Mouse (Mus musculus): ENCODE data around the gene Serpine1. TPM values are rescaled to one million over a fixed set of nuclear protein-coding genes. Genes with fewer than 3 reads are reported as not detected.

Serpine1 gene
- polyA plus RNA-seq, 1 experiment from 2014 or later: 0.39 TPM

DNA sequence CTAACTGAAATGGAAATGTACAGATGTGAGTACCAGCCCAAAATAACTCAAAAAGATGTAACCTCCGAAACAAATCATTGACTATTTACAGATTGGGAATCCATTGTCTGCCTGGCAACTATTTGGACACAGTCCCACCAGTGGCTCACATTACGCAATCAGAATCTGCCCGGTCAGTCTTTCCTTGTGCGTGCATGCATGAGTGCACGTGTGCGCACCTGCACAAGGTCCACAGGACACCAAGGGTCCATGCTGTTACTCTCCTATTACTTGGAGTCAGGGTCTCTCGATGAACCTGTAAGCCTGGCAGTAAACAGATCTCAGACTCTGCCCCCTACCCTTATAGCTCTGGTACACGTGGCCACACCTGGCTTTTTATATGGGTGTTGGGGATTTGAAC lies 35.6 kb upstream of the Serpine1 start:
- no peak overlapping the region for H3K27ac ChIP-seq
- no peaks in the 10 kb centered on the region for H3K27me3 ChIP-seq (ENCODE audit: low read depth, poor library complexity, severe bottlenecking)
- 86% methylated on average over 8 of the region's 8 CpGs for WGBS
- H3K9me3 ChIP-seq (replicated peaks): no peaks in the 10 kb centered on the region
- no peak overlapping the region for H3K4me3 ChIP-seq
- H3K36me3 ChIP-seq: peaks cover 18% of the 10 kb centered on the region
- no peak for DNase-seq (ENCODE audit: low spot score)
- no peaks in the 10 kb centered on the region for H3K4me1 ChIP-seq

DNA sequence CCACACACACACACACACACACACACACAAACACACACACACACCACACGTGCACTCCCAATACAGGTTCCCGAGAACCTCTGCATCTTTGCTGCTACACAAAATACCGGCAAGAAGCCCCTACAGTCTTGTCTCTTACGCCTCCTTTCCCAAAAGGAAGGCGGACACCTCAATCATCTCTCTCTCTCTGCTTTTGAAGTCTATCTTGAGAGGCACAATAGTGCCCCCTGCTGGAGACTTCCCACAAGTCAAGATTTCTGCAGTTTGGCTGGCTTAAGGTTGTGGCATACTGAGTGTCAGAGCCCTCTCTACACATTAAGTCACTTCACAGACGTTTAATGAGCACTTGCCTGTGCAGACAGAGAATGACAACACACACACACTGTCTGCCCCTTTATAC lies 35.0 kb upstream of the Serpine1 start:
- Histone ChIP-seq H3K27me3 (ENCODE audit: low read depth, poor library complexity, severe bottlenecking) (no peaks in the 10 kb centered on the region), H3K4me1 (no peaks in the 10 kb centered on the region), H3K27ac (no peak overlapping the region), H3K4me3 (no peak overlapping the region), H3K9me3 (replicated peaks) (no peaks in the 10 kb centered on the region), H3K36me3 (peaks cover 12% of the 10 kb centered on the region)
- 10% methylated on average over 6 of the region's 6 CpGs for WGBS
- DNase-seq (ENCODE audit: low spot score): peak; percentile 83

DNA sequence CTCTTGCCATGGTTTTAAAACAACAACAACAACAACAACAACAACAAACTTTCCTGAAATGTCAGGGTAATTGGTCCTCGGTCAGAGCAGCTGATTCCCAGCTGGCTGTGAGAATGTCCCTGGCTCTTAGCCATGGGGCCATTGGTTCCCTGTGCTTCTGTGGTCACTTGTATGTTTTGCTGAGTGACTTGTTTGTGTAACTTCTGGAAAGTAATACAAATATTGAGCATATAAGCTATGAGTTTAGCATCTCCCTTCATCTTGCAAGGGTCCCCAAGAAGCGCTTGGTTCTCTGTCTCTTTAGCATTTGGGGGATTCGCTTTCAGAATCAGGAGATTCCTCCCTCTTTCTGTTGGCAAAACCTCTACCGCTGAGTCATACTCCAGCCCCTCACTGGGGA lies 34.4 kb upstream of the Serpine1 start:
- H3K9me3 ChIP-seq (replicated peaks): no peaks in the 10 kb centered on the region
- 78% methylated on average over 4 of the region's 4 CpGs for WGBS
- no peak for DNase-seq (ENCODE audit: low spot score)
- H3K27ac ChIP-seq: no peak overlapping the region
- no peaks in the 10 kb centered on the region for H3K27me3 ChIP-seq (ENCODE audit: low read depth, poor library complexity, severe bottlenecking)
- H3K36me3 ChIP-seq: peaks cover 9% of the 10 kb centered on the region
- H3K4me3 ChIP-seq: no peak overlapping the region
- no peaks in the 10 kb centered on the region for H3K4me1 ChIP-seq

DNA sequence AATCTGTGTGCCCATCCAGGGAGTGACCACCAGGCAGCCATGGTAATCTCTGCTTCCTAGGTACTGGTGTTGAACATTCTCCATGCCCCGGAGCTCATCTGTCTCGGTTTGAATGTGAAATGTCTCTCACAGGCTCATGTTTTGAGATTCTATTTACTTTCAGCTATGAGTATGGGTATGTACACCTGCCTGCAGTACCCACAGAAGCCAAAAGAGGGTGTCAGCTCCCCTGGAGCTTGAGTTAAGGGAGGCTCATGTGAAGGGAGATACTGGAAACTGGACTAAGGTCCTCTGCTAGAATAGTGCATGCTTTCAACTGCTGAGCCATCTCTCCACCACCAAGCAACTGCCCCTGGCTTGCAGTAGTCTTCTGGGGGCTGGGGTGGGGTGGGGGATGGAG lies 31.9 kb upstream of the Serpine1 start:
- Histone ChIP-seq H3K27ac (no peak overlapping the region), H3K36me3 (no peaks in the 10 kb centered on the region), H3K4me3 (no peak overlapping the region), H3K9me3 (replicated peaks) (no peaks in the 10 kb centered on the region), H3K27me3 (ENCODE audit: low read depth, poor library complexity, severe bottlenecking) (no peaks in the 10 kb centered on the region), H3K4me1 (no peaks in the 10 kb centered on the region)
- 92% methylated on average over 2 of the region's 2 CpGs for WGBS
- no peak for DNase-seq (ENCODE audit: low spot score)

DNA sequence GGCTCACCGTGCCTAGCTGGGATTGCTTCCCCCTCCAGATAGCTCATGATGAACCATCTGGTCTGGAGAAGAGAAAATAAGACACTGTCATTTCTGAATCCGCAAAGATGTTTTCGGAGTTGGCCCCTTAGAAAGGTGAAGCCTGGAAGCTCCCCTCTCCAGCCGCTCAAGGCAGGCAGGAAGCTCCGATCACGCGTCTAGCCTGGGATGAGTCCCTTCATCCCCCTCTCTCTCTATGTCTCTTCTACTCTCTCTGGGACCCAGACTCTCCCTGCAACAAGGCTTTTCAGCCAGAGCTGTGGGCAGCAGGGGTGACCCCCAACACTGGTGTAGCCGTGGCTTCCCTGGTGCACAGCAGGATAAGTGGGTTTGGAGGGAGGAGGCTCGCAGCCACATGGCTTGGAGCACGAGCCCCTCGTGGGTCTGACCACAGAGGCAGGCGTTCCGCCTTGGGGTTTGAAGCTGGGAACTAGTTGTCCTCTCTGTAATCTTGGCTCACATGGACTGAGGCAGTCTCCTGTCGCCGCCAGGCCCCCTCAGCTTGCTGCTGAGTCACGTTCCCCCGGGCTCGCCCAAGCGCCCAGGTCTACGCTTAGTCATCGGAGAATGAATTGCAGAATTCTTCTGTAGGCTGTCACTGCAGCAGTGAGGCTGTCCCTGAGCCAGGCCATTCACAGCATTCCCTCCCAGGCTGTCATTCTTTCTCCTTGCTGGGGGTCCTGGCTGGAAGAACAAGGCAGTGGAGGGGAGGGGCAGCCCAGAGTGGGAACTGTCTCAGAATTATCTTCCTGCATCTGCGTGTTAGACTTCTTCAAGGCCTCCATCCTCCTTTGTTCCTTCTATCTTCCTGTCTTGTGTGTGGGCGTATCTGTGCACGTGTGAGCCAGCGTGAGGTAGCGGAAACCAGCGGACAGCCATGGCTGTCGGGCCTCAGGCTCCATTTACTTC lies 30.8 kb upstream of the Serpine1 start:
- Histone ChIP-seq H3K9me3 (replicated peaks) (no peaks in the 10 kb centered on the region), H3K4me1 (no peaks in the 10 kb centered on the region), H3K36me3 (no peaks in the 10 kb centered on the region), H3K27ac (no peak overlapping the region; the same call in 1 of the 2 replicates), H3K27me3 (ENCODE audit: low read depth, poor library complexity, severe bottlenecking) (no peaks in the 10 kb centered on the region), H3K4me3 (no peak overlapping the region)
- DNase-seq (ENCODE audit: low spot score): no peak
- WGBS: 81% methylated on average over 28 of the region's 28 CpGs

DNA sequence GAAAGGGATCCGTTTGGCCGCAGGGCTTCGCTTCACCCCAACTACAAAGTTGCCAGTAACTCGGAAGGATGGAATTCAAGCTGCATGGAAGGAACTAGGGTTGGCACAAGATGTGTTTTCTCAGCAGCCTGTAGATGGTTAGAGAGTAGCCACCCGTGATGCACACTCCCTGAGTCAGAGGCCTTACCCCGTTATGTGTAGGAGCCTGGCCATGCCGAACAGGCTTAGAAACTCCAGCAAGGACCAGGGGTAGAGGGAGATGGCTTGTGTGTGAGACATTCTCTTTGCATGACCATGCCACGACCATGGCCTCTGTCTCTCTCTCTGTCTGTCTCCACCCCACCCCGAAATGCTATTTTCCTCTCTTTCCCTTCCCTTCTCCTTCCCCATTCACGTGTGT lies 30.0 kb upstream of the Serpine1 start:
- H3K36me3 ChIP-seq: no peaks in the 10 kb centered on the region
- H3K9me3 ChIP-seq (replicated peaks): no peaks in the 10 kb centered on the region
- H3K27me3 ChIP-seq (ENCODE audit: low read depth, poor library complexity, severe bottlenecking): no peaks in the 10 kb centered on the region
- DNase-seq (ENCODE audit: low spot score): no peak
- H3K4me1 ChIP-seq: no peaks in the 10 kb centered on the region
- 85% methylated on average over 10 of the region's 10 CpGs for WGBS
- H3K4me3 ChIP-seq: no peak overlapping the region
- H3K27ac ChIP-seq: no peak overlapping the region

DNA sequence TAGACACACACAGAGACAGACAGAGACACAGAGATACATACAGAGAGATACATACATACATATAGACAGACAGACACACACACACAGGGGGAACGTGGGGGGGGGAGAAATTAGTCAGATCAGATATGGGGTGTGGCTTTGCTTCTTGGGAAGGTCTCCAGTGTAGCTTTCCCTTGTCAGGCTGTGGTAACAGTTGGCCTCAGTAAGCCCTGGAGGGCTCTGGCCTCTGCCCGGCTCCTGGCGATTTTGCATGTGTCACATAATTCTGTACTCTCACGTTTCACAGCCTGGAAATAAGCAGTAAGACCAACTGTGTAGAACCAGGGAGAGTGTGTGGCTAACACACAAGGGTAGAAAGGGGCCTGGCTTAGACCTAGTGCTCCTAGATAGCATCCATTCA lies 28.6 kb upstream of the Serpine1 start:
- H3K27ac ChIP-seq: no peak overlapping the region
- H3K27me3 ChIP-seq (ENCODE audit: low read depth, poor library complexity, severe bottlenecking): no peaks in the 10 kb centered on the region
- 71% methylated on average over 4 of the region's 4 CpGs for WGBS
- no peaks in the 10 kb centered on the region for H3K4me1 ChIP-seq
- no peaks in the 10 kb centered on the region for H3K36me3 ChIP-seq
- H3K9me3 ChIP-seq (replicated peaks): no peaks in the 10 kb centered on the region
- DNase-seq (ENCODE audit: low spot score): no peak
- H3K4me3 ChIP-seq: no peak overlapping the region

DNA sequence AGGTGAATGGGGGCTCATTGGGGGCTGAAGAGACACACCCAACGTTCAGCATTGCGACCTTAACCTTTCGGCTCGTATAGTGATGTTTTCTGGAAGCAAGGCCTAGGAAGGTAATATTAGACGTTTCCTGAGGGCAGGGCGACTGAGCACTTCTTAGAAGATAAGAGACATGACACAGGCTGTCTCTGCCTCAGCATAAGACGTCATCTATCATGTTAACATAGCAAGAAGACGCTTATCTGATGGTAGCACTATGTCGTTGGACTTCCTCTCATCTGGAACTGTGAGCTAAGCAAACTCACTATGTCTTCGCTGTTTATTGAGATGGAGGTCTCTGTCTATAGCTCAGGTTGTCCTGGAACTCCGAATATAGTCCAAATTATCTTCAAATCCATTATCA lies 26.4 kb upstream of the Serpine1 start:
- Histone ChIP-seq H3K36me3 (no peaks in the 10 kb centered on the region), H3K27me3 (ENCODE audit: low read depth, poor library complexity, severe bottlenecking) (no peaks in the 10 kb centered on the region), H3K9me3 (replicated peaks) (no peaks in the 10 kb centered on the region), H3K4me3 (no peak overlapping the region), H3K27ac (no peak overlapping the region), H3K4me1 (no peaks in the 10 kb centered on the region)
- DNase-seq (ENCODE audit: low spot score): no peak
- 75% methylated on average over 11 of the region's 11 CpGs for WGBS

DNA sequence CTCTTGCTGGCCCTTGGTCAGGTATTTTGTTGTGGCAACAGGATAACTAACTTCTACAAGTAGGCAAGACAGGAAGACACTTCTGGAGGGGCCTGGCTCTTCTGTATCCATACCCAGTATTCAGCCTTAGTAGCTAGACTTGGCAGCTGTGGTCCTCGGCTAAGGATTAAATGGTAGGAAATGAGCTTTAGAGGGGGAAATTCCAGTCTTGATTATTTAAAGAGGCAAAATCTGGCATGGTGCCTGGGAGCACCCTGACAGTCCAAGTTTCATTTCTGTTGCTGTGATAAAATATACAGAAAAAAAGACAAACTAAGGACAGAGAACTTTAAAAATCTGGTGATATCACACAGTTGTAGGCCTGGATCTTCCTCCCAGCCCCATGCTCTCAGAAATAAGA lies 24.0 kb upstream of the Serpine1 start:
- Histone ChIP-seq H3K4me1 (peaks cover 4% of the 10 kb centered on the region), H3K36me3 (no peaks in the 10 kb centered on the region), H3K27ac (no peak overlapping the region), H3K27me3 (ENCODE audit: low read depth, poor library complexity, severe bottlenecking) (no peaks in the 10 kb centered on the region), H3K9me3 (replicated peaks) (no peaks in the 10 kb centered on the region), H3K4me3 (no peak overlapping the region)
- no peak for DNase-seq (ENCODE audit: low spot score)
- 88% methylated on average over 1 of the region's 1 CpGs for WGBS

DNA sequence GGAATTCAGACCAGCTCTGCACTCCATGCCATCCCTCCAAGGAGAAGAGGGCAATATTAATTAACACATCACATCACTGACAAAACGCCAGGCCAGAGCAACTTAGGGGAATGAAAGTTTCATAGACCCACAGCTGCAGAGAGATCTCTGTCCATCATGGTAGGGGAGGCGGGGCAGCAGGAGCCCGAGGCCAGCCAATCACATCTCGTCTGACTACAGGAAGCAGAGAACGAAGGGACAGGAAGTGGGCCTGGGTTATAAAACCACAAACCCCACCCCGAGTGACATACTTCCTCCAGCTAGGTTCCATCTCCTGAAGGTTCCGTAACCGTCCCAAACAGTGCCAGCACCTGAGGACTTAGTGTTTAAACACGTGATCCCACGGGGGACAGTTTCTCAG lies 23.1 kb upstream of the Serpine1 start:
- H3K4me1 ChIP-seq: peaks cover 4% of the 10 kb centered on the region
- 85% methylated on average over 10 of the region's 10 CpGs for WGBS
- H3K36me3 ChIP-seq: no peaks in the 10 kb centered on the region
- no peaks in the 10 kb centered on the region for H3K9me3 ChIP-seq (replicated peaks)
- H3K27me3 ChIP-seq (ENCODE audit: low read depth, poor library complexity, severe bottlenecking): no peaks in the 10 kb centered on the region
- H3K27ac ChIP-seq: no peak overlapping the region
- H3K4me3 ChIP-seq: no peak overlapping the region
- DNase-seq (ENCODE audit: low spot score): no peak

DNA sequence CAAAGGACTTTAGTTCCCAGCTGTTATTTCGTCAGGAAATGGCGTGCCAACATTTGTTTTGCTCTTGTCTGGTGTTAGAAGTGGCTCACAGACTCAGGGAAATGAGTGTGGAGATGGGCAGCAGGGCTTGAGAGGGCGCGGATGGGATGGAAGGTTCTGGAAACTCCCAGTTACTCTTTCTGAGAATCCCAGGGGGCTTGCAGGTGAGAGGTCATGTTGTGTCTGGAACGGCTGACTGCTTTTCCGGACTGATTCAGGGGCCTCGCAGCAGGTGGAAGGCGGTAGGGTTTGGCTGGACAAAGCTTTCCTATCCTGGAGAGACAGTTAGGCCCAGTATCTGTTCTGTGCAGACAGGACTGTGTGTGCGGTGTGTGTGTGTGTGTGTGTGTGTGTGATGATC lies 21.7 kb upstream of the Serpine1 start:
- DNase-seq (ENCODE audit: low spot score): no peak

DNA sequence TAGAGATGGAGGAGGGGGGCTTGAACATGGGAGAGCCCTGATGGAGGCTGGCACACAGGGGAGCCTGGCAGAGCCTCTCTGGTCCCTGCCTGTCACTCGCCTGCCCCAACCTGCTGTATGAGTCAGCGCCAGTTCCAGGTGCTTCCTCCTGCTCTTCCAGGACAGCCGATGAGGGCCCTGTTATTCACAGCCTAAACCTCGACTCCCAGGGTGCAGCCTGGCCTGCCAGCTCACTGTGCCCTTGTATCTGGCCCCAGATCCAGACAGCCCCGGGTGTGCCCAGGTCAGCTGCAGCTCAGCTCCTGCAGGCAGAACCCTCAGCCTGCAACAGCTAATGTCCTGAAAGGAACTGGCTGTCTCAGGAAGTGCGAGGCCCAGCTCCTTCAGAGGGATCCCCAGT lies 19.5 kb upstream of the Serpine1 start:
- Histone ChIP-seq H3K4me1 (peaks cover 4% of the 10 kb centered on the region), H3K36me3 (no peaks in the 10 kb centered on the region), H3K4me3 (no peak overlapping the region), H3K9me3 (replicated peaks) (no peaks in the 10 kb centered on the region), H3K27me3 (ENCODE audit: low read depth, poor library complexity, severe bottlenecking) (no peaks in the 10 kb centered on the region), H3K27ac (0 out of 2 replicates have a peak overlapping the region, but pooled peaks have one; percentile 36)
- WGBS: 66% methylated on average over 6 of the region's 6 CpGs
- DNase-seq (ENCODE audit: low spot score): no peak

More for the DNA sequence above, 21.7 kb upstream of the Serpine1 start:
- Histone ChIP-seq H3K27ac (no peak overlapping the region), H3K4me1 (peaks cover 4% of the 10 kb centered on the region), H3K36me3 (no peaks in the 10 kb centered on the region), H3K9me3 (replicated peaks) (no peaks in the 10 kb centered on the region), H3K27me3 (ENCODE audit: low read depth, poor library complexity, severe bottlenecking) (no peaks in the 10 kb centered on the region), H3K4me3 (no peak overlapping the region)
- WGBS: 87% methylated on average over 9 of the region's 9 CpGs

DNA sequence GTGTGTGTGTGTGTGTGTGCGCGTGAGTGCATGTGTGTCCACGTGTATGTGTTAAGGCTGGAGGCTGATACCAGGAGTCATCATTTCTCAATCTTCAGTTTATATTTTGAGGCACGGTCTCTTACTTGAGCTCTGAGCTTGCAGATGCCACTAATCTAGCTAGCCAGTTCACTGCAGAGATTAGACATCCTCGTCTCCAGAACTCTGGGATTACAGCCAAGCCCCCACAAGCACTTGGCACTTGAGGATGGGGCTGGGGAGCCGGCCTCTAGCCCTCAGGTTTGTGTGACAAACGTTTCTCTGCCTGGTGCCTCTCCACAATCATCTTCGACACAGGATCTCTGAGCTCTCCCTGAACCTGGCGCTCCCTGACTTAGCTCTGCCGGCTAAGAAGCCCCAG lies 18.8 kb upstream of the Serpine1 start:
- Histone ChIP-seq H3K27ac (no peak overlapping the region), H3K4me3 (no peak overlapping the region), H3K27me3 (ENCODE audit: low read depth, poor library complexity, severe bottlenecking) (no peaks in the 10 kb centered on the region), H3K4me1 (peaks cover 4% of the 10 kb centered on the region), H3K36me3 (no peaks in the 10 kb centered on the region), H3K9me3 (replicated peaks) (no peaks in the 10 kb centered on the region)
- no peak for DNase-seq (ENCODE audit: low spot score)
- WGBS: 79% methylated on average over 10 of the region's 10 CpGs
